Mouse (Mus musculus): ENCODE data around the gene Sptlc2. TPM values are rescaled to one million over a fixed set of nuclear protein-coding genes. Genes with fewer than 3 reads are reported as not detected.

Gene Sptlc2
- polyA plus RNA-seq, 1 experiment from 2014 or later = 55.5 TPM

DNA sequence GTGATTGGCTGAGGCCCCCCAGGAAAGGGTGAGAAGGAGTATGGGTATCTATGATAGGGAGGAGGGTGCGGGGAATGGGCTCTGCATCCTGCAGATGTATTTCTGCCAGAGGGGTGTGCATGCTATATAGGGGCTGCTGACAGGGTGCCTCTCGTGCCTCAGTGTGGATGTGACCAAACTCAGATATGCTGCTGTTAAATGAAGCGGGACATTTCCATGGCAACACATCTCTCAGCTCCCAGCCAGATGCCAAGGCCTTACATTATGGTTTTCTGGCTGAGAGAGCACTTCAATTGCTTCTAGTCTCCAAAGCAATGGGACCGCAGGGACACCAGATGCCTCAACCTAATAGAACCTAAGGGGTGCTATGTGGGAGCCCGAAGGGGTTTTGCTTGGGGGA is 30.8 kb upstream of the Sptlc2 start:
- H3K4me3 ChIP-seq (ENCODE audit: low read depth, low read length) = no peak overlapping the region
- DNase-seq (ENCODE audit: low spot score) = peak; percentile 68

DNA sequence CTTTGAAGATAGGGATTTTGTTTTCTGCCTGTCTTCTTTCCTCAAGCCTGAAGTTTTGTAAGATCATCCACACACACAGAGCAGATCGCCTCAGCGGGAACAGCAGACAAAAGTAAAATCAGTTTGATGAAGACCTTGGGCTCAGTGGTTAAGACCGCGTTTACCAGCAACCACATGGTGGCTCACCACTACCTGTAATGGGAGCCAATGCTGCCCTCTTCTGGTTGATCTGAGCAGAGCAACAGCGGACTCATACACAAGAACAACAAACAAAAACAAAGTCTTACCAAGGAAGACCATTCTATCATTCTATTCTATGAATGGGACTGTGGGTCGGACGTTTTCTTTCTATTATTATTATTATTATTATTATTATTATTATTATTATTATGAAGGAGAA is 28.5 kb upstream of the Sptlc2 start:
- no peak overlapping the region for H3K9ac ChIP-seq (ENCODE audit: low read length)
- no peaks in the 10 kb centered on the region for H3K9me3 ChIP-seq (ENCODE audit: control insufficient read depth, low read length)
- H3K4me3 ChIP-seq (ENCODE audit: low read depth, low read length) = no peak overlapping the region
- no peak overlapping the region for H3K27ac ChIP-seq (ENCODE audit: low read depth, low read length)
- no peaks in the 10 kb centered on the region for H3K27me3 ChIP-seq (ENCODE audit: control insufficient read depth, insufficient read depth, low read length)
- ATAC-seq (ENCODE audit: insufficient read depth, low FRiP score, low TSS enrichment) = no peak
- no peaks in the 10 kb centered on the region for H3K36me3 ChIP-seq (ENCODE audit: control insufficient read depth, insufficient read depth, low read length)
- H3K4me2 ChIP-seq (ENCODE audit: low read depth) = no peak overlapping the region
- WGBS = 43% methylated on average over 7 of the region's 7 CpGs
- DNase-seq (ENCODE audit: low spot score) = peak; percentile 57
- peaks cover 8% of the 10 kb centered on the region; the same call in 1 of the 2 replicates for H3K4me1 ChIP-seq (ENCODE audit: control insufficient read depth, insufficient read depth, low read length)

More for the DNA sequence above, 30.8 kb upstream of the Sptlc2 start:
- H3K9me3 ChIP-seq (ENCODE audit: control insufficient read depth, low read length) = no peaks in the 10 kb centered on the region
- H3K4me2 ChIP-seq (ENCODE audit: low read depth) = no peak overlapping the region
- H3K9ac ChIP-seq (ENCODE audit: low read length) = no peak overlapping the region
- peaks cover 8% of the 10 kb centered on the region; the same call in 1 of the 2 replicates for H3K4me1 ChIP-seq (ENCODE audit: control insufficient read depth, insufficient read depth, low read length)
- no peaks in the 10 kb centered on the region for H3K36me3 ChIP-seq (ENCODE audit: control insufficient read depth, insufficient read depth, low read length)
- H3K27ac ChIP-seq (ENCODE audit: low read depth, low read length) = peak overlapping the region; percentile 62
- ATAC-seq (ENCODE audit: insufficient read depth, low FRiP score, low TSS enrichment) = peak; percentile 79
- 51% methylated on average over 5 of the region's 5 CpGs for WGBS
- no peaks in the 10 kb centered on the region for H3K27me3 ChIP-seq (ENCODE audit: control insufficient read depth, insufficient read depth, low read length)

DNA sequence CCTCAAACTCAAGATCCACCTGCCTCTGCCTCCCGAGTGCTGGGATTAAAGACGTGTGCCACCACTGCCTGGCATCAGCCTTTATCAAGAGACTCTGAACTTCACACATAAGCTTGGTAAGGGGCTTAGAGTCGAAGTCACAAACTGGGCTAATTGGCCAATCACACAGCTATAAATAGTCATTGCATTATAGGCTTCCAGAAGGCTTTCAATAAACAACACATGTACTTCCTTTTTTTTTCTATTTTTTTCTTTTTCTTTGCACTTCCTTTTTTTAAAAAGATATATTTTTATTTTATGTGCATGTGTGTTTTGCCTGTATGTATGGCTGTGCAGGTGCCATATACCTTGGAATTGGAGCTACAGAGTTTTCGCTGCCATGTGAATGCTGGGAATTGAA is 27.2 kb upstream of the Sptlc2 start:
- Histone ChIP-seq H3K4me2 (ENCODE audit: low read depth) (no peak overlapping the region), H3K4me3 (ENCODE audit: low read depth, low read length) (no peak overlapping the region), H3K9me3 (ENCODE audit: control insufficient read depth, low read length) (no peaks in the 10 kb centered on the region), H3K9ac (ENCODE audit: low read length) (no peak overlapping the region), H3K4me1 (ENCODE audit: control insufficient read depth, insufficient read depth, low read length) (peaks cover 8% of the 10 kb centered on the region; the same call in 1 of the 2 replicates), H3K27me3 (ENCODE audit: control insufficient read depth, insufficient read depth, low read length) (no peaks in the 10 kb centered on the region), H3K27ac (ENCODE audit: low read depth, low read length) (no peak overlapping the region), H3K36me3 (ENCODE audit: control insufficient read depth, insufficient read depth, low read length) (no peaks in the 10 kb centered on the region)
- ATAC-seq (ENCODE audit: insufficient read depth, low FRiP score, low TSS enrichment) (no peak), DNase-seq (ENCODE audit: low spot score) (no peak)
- WGBS = 77% methylated on average over 4 of the region's 4 CpGs

DNA sequence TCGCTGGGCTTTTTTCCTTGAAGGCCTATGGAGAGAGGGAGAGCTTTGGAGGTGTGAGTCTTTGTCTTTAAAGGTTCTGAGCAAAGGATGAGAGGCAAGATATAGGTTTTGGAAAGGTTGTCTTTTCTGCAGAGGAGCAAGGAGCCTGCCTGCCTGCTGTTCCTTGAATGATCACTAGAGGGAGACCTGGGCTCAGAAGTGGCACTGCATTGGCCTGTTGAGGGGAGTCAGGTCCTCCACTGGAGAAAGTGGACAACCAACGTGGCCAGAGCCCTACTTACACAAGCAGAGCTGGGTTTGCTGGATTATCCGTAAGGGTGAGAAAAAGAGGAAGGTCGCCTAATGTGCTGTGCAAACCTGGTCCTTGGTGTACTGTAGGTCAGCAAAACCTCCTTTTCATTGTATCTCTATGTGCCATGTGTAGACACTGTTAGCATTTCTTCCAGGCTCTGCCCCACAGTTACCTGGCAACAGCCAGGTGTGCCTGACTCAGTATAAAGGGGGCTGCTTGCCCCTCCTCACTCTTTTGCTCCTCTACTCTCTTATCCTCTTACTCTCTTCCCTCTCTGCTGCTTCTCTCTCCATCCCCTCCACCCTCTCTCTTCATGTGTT is 25.1 kb upstream of the Sptlc2 start:
- ATAC-seq (ENCODE audit: insufficient read depth, low FRiP score, low TSS enrichment) = 0 out of 2 replicates have a peak, but pooled peaks have one; percentile 36
- Histone ChIP-seq H3K4me2 (ENCODE audit: low read depth) (no peak overlapping the region), H3K27me3 (ENCODE audit: control insufficient read depth, insufficient read depth, low read length) (no peaks in the 10 kb centered on the region), H3K9ac (ENCODE audit: low read length) (no peak overlapping the region), H3K36me3 (ENCODE audit: control insufficient read depth, insufficient read depth, low read length) (no peaks in the 10 kb centered on the region), H3K27ac (ENCODE audit: low read depth, low read length) (no peak overlapping the region), H3K4me3 (ENCODE audit: low read depth, low read length) (no peak overlapping the region), H3K9me3 (ENCODE audit: control insufficient read depth, low read length) (no peaks in the 10 kb centered on the region), H3K4me1 (ENCODE audit: control insufficient read depth, insufficient read depth, low read length) (no peaks in the 10 kb centered on the region)
- DNase-seq (ENCODE audit: low spot score) = peak; percentile 71
- 20% methylated on average over 4 of the region's 4 CpGs for WGBS

DNA sequence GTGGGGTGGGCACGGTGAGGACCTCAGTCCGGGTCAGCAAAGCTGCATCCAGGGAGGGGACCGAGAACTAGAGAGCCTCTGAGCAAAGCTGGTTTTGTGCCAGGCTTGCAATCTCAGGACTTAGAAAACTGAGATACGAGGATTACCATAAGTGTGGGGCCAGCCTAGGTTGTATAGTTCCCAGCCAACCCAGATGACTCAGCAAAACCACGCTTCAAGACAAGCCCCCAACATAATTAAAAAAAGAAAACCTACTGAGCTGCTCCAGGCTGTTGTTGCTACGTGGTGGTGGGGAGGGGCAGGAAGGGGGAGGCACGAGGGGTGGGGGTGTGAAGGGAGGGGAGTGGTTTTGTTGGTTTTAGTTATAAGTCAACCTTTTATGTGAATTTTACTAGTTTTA is 22.8 kb upstream of the Sptlc2 start:
- H3K4me1 ChIP-seq (ENCODE audit: control insufficient read depth, insufficient read depth, low read length) = no peaks in the 10 kb centered on the region
- no peak overlapping the region for H3K4me2 ChIP-seq (ENCODE audit: low read depth)
- H3K27ac ChIP-seq (ENCODE audit: low read depth, low read length) = no peak overlapping the region
- H3K9ac ChIP-seq (ENCODE audit: low read length) = no peak overlapping the region
- H3K9me3 ChIP-seq (ENCODE audit: control insufficient read depth, low read length) = no peaks in the 10 kb centered on the region
- ATAC-seq (ENCODE audit: insufficient read depth, low FRiP score, low TSS enrichment) (no peak), DNase-seq (ENCODE audit: low spot score) (no peak)
- WGBS = 64% methylated on average over 7 of the region's 7 CpGs
- H3K27me3 ChIP-seq (ENCODE audit: control insufficient read depth, insufficient read depth, low read length) = no peaks in the 10 kb centered on the region
- no peaks in the 10 kb centered on the region for H3K36me3 ChIP-seq (ENCODE audit: control insufficient read depth, insufficient read depth, low read length)
- no peak overlapping the region for H3K4me3 ChIP-seq (ENCODE audit: low read depth, low read length)

DNA sequence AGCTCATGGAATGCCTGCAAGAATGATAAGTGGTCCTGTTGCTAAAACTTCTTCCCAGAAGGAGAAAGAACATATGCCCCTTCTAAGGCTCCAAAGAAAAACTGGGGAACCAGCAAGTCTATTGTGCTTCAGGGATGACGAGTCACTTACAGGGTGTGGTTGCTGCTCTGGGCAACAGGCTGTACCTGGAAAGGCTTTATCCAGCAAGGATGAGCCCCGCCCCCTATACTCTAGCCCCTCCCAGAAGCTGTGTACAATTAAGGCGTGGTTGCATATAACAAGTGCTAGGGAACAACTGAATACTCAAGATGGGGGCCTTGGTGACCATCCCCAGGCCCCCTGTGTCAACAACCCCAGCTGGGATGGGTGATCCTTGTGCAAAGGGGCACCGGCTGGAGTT is 21.0 kb upstream of the Sptlc2 start:
- Histone ChIP-seq H3K9ac (ENCODE audit: low read length) (no peak overlapping the region), H3K4me1 (ENCODE audit: control insufficient read depth, insufficient read depth, low read length) (no peaks in the 10 kb centered on the region), H3K4me3 (ENCODE audit: low read depth, low read length) (no peak overlapping the region), H3K4me2 (ENCODE audit: low read depth) (no peak overlapping the region), H3K9me3 (ENCODE audit: control insufficient read depth, low read length) (no peaks in the 10 kb centered on the region), H3K27ac (ENCODE audit: low read depth, low read length) (no peak overlapping the region), H3K36me3 (ENCODE audit: control insufficient read depth, insufficient read depth, low read length) (no peaks in the 10 kb centered on the region), H3K27me3 (ENCODE audit: control insufficient read depth, insufficient read depth, low read length) (no peaks in the 10 kb centered on the region)
- ATAC-seq (ENCODE audit: insufficient read depth, low FRiP score, low TSS enrichment) = no peak
- no peak for DNase-seq (ENCODE audit: low spot score)
- 77% methylated on average over 4 of the region's 4 CpGs for WGBS

DNA sequence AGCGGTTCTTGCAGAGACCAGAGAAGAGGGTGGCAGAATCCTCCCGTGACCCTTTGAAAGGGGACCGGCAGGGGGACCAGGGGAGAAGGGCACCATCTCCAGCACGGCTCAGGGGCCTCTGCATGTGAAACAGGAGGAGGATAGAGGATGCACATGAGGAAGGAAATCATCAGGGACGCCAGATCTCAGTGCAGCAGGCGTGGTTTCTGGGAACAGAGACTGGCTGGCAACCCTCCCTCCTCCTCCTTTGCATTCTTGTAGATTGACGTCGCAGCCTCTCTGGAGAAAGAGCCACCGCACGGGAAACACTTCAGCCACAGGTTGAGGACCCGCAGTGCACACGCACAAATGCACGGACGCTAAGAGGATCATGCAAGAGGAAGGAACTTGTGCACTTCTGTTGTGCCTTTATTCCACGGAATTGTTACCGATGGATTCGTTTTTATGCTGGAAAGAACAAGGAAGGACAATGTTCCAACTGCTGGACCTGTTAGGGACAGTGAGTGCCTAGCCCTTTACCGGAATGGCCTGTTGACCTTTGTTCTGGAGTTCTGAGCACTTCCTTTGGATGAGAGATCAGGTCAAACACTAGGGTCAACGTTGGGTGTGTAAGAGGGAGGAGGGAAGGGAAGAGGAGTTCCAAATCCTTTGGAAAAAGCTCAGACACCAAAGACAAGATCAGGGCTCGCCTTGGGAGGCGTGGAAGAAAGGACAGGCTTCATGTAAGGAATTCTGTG is 19.9 kb upstream of the Sptlc2 start:
- DNase-seq (ENCODE audit: low spot score) (peak; percentile 19), ATAC-seq (ENCODE audit: insufficient read depth, low FRiP score, low TSS enrichment) (no peak)
- Histone ChIP-seq H3K4me3 (ENCODE audit: low read depth, low read length) (no peak overlapping the region), H3K4me1 (ENCODE audit: control insufficient read depth, insufficient read depth, low read length) (no peaks in the 10 kb centered on the region), H3K36me3 (ENCODE audit: control insufficient read depth, insufficient read depth, low read length) (no peaks in the 10 kb centered on the region), H3K4me2 (ENCODE audit: low read depth) (no peak overlapping the region), H3K9me3 (ENCODE audit: control insufficient read depth, low read length) (no peaks in the 10 kb centered on the region), H3K9ac (ENCODE audit: low read length) (no peak overlapping the region), H3K27me3 (ENCODE audit: control insufficient read depth, insufficient read depth, low read length) (no peaks in the 10 kb centered on the region), H3K27ac (ENCODE audit: low read depth, low read length) (no peak overlapping the region)
- 53% methylated on average over 21 of the region's 21 CpGs for WGBS

DNA sequence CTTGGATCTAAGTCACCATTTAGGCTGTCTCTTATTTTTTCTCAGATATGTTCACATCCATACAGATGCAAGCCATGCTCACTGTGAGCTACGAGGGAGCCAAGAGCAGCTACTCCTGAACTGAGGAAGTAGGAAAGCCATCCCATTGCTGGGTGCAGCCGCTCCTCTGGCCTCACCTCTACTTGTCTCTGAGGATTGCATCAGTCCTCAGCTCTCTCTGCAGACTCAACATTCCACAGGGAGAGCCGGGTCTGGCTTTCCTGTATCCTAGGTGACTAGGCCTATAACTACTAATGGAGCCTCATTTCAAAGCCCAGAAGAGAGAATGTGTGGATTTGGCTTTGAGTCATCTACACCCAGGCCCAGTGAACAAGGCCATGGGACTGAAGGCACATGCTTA is 17.6 kb upstream of the Sptlc2 start:
- H3K36me3 ChIP-seq (ENCODE audit: control insufficient read depth, insufficient read depth, low read length) = no peaks in the 10 kb centered on the region
- H3K4me2 ChIP-seq (ENCODE audit: low read depth) = no peak overlapping the region
- no peaks in the 10 kb centered on the region for H3K4me1 ChIP-seq (ENCODE audit: control insufficient read depth, insufficient read depth, low read length)
- DNase-seq (ENCODE audit: low spot score) (no peak), ATAC-seq (ENCODE audit: insufficient read depth, low FRiP score, low TSS enrichment) (no peak)
- H3K27ac ChIP-seq (ENCODE audit: low read depth, low read length) = no peak overlapping the region
- no peak overlapping the region for H3K4me3 ChIP-seq (ENCODE audit: low read depth, low read length)
- H3K9me3 ChIP-seq (ENCODE audit: control insufficient read depth, low read length) = no peaks in the 10 kb centered on the region
- no peaks in the 10 kb centered on the region for H3K27me3 ChIP-seq (ENCODE audit: control insufficient read depth, insufficient read depth, low read length)
- no peak overlapping the region for H3K9ac ChIP-seq (ENCODE audit: low read length)
- WGBS = 83% methylated on average over 3 of the region's 3 CpGs

DNA sequence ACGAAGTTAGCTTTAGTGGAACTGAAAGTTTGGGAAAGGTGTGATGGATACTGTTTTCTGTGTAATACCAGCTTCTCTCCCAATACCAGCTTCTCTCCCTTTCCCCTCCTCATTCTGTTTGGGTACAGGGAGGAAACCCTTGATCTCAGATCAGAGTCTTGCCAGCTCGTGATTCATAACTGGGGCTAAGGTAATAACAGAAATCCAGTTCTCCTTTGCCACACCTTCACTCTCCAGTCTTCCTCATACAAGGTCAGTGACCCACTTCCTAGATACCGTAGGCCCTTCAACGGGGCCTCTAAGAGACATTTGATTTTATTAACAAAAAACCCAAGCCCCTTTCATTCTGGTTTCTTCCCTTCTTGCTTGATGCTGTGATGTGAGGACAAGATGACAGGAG is 17.0 kb upstream of the Sptlc2 start:
- H3K36me3 ChIP-seq (ENCODE audit: control insufficient read depth, insufficient read depth, low read length) = no peaks in the 10 kb centered on the region
- H3K4me1 ChIP-seq (ENCODE audit: control insufficient read depth, insufficient read depth, low read length) = no peaks in the 10 kb centered on the region
- no peaks in the 10 kb centered on the region for H3K9me3 ChIP-seq (ENCODE audit: control insufficient read depth, low read length)
- no peak overlapping the region for H3K4me3 ChIP-seq (ENCODE audit: low read depth, low read length)
- no peak for DNase-seq (ENCODE audit: low spot score)
- WGBS = 92% methylated on average over 4 of the region's 4 CpGs
- no peaks in the 10 kb centered on the region for H3K27me3 ChIP-seq (ENCODE audit: control insufficient read depth, insufficient read depth, low read length)
- no peak overlapping the region for H3K9ac ChIP-seq (ENCODE audit: low read length)
- ATAC-seq (ENCODE audit: insufficient read depth, low FRiP score, low TSS enrichment) = no peak
- H3K27ac ChIP-seq (ENCODE audit: low read depth, low read length) = no peak overlapping the region
- no peak overlapping the region for H3K4me2 ChIP-seq (ENCODE audit: low read depth)

Data from neural tube, embryonic 11.5 days (tissue).